Comparison of ENCODE assay signal across 29 mouse cellular contexts in the genomic region with DNA sequence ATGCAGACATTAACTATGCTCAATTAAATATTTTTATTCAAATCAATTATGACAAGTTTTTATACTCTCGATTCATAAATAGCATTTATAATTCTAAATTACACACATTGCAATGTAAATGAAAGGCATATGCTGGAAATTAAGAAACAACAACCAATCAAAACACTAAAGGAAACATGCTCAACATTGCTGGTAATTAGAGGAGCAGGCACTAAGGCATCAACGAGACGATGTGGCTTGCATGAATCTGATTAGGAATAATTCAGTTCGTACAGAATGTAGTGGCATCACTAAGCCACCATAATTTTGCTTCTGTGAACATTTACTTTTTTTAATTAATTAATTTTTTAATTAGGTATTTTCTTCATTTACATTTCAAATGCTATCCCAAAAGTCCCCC.
"Had no signal": no experiment of that assay in that cellular context is flagged by ENCODE, and none has a peak within 500 bp of the region (broad histone marks: within the 10 kb centered on the region; RNA-seq: fewer than 3 reads in every experiment).

No protein-coding gene starts in this region.

- H3K4me3 ChIP-seq: heart, adult 2 months; heart, embryonic 13.5 days; heart, embryonic 15.5 days; hindbrain, embryonic 13.5 days; hindbrain, embryonic 15.5 days; kidney, embryonic 15.5 days; layer of hippocampus, adult 2 months; left cerebral cortex, adult 2 months; limb, embryonic 10.5 days; limb, embryonic 12.5 days; liver, embryonic 13.5 days; liver, embryonic 15.5 days had no signal

- H3K27me3 ChIP-seq: heart, embryonic 13.5 days; heart, embryonic 15.5 days; hindbrain, embryonic 13.5 days; hindbrain, embryonic 15.5 days; kidney, embryonic 15.5 days; limb, embryonic 12.5 days; liver, embryonic 13.5 days; liver, embryonic 15.5 days had no signal

- H3K9ac ChIP-seq: heart, embryonic 13.5 days; heart, embryonic 15.5 days; hindbrain, embryonic 13.5 days; hindbrain, embryonic 15.5 days; kidney, embryonic 15.5 days; limb, embryonic 12.5 days; liver, embryonic 13.5 days; liver, embryonic 15.5 days; liver, postnatal 0 days had no signal

- H3K9me3 ChIP-seq: heart, embryonic 13.5 days; heart, embryonic 15.5 days; hindbrain, embryonic 13.5 days; hindbrain, embryonic 15.5 days; kidney, embryonic 15.5 days; limb, embryonic 10.5 days; limb, embryonic 12.5 days; liver, embryonic 13.5 days; liver, embryonic 15.5 days had no signal

- H3K36me3 ChIP-seq: heart, embryonic 13.5 days; heart, embryonic 15.5 days; hindbrain, embryonic 13.5 days; hindbrain, embryonic 15.5 days; kidney, embryonic 15.5 days; limb, embryonic 10.5 days; limb, embryonic 12.5 days; liver, embryonic 13.5 days; liver, embryonic 15.5 days had no signal

- ATAC-seq: hindbrain, postnatal 0 days; intestine, embryonic 16.5 days; liver, postnatal 0 days had no signal

- DNase-seq: gastrocnemius, postnatal 14 days; gastrocnemius, postnatal 36 days; heart, adult 11 months; heart, adult 2 months; heart, postnatal 14 days; heart, postnatal 36 days; kidney, adult 11 months; kidney, adult 2 months; kidney, adult 9 months; kidney, postnatal 25 days; kidney, postnatal 4 days; liver; liver, embryonic 13.5 days; liver, postnatal 0 days had no signal

- H3K27ac ChIP-seq: heart, adult 2 months; heart, embryonic 13.5 days; heart, embryonic 15.5 days; hindbrain, embryonic 13.5 days; hindbrain, embryonic 15.5 days; hindbrain, postnatal 0 days; kidney, embryonic 15.5 days; kidney, postnatal 0 days; layer of hippocampus, adult 2 months; left cerebral cortex, adult 2 months; limb, embryonic 10.5 days; limb, embryonic 12.5 days; liver, embryonic 13.5 days; liver, embryonic 15.5 days had no signal

- H3K4me2 ChIP-seq: heart, embryonic 11.5 days; heart, embryonic 13.5 days; heart, embryonic 15.5 days; hindbrain, embryonic 13.5 days; hindbrain, embryonic 15.5 days; kidney, embryonic 15.5 days; limb, embryonic 12.5 days; liver, embryonic 11.5 days; liver, embryonic 13.5 days; liver, embryonic 15.5 days had no signal

- H3K4me1 ChIP-seq: liver, embryonic 13.5 days; liver, embryonic 15.5 days had no signal
